Mouse (Mus musculus) lung, adult 2 months (tissue): ENCODE results near the gene Lrtm1.

Experiments
- CTCF ChIP-seq: fragments of 200-500 bp; IDR thresholded peaks from 2 replicates; pipeline ENCODE4 v1.5.1; 2011; ENCODE audit warnings: mild to moderate bottlenecking, low read length, control low read depth; ENCODE audit not compliant: insufficient read depth
- POLR2A ChIP-seq: fragments of 200-500 bp; IDR thresholded peaks from 2 replicates; pipeline ENCODE4 v1.6.1; 2011; ENCODE audit warnings: low read depth, mild to moderate bottlenecking, control low read depth, low read length, borderline replicate concordance; ENCODE audit errors: extremely low read depth

DNA sequence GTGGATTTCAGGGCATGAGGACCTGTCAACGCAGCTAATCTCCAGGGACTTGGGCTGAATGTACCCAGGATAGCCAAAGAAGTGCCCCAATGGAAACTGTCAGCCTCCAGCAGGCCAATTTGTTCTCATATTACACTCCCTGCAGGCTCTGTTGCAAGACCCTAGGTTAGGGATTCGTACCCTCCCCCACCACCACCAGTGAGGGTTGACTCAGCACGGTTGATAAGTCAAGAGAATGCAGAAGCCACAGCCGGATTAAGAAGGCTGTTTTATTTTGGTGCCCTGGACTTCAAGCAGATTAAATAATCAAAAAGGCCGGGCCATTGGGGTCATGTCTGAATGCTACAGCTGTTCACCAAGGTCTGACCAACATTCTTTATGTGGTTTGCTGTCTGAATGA, at the start of gene Lrtm1:
- TF ChIP-seq CTCF (no peak), POLR2A (no peak)
